Mouse (Mus musculus) spleen, postnatal 14 days (tissue): Measurements from ENCODE around the gene Eda.
A peak's percentile ranks its signal among the peaks of the same experiment; 100 is the strongest.

Experiments
- DNase-seq, 2 experiments: peaks; one replicate each; pipeline ENCODE4 v3.0.0; 2021 to 2022; ENCODE audit warnings: low spot score in 2 of 2

The Eda gene

GRCm38 (mm10) chrX:99975250-99975984 is at the start of gene Eda:
TSS of gene Eda (plus strand) at chrX:99975606.
- DNase-seq: peak; percentile 12 to 49

GRCm38 (mm10) chrX:99961002-99961401 is 14.4 kb upstream of the Eda start:
- no peak for DNase-seq

- no peak for DNase-seq
Measured at GRCm38 (mm10) chrX:99970111-99970510, 5.3 kb upstream of the Eda start.

- DNase-seq: no peak
Measured at GRCm38 (mm10) chrX:99974381-99974780, 1.0 kb upstream of the Eda start.

GRCm38 (mm10) chrX:99974803-99975202 is 603 bp upstream of the Eda start:
- DNase-seq: no peak

GRCm38 (mm10) chrX:99975985-99976924 is 849 bp downstream of the Eda start:
- DNase-seq: no peak

- no peak for DNase-seq
Measured at GRCm38 (mm10) chrX:99978354-99978753, 2.9 kb downstream of the Eda start.

GRCm38 (mm10) chrX:99993434-99993833 is 18.0 kb downstream of the Eda start:
- DNase-seq: no peak

GRCm38 (mm10) chrX:99999342-99999741 is 23.9 kb downstream of the Eda start:
- no peak for DNase-seq

- no peak for DNase-seq
Measured at GRCm38 (mm10) chrX:100118362-100118761, 143.0 kb downstream of the Eda start.

GRCm38 (mm10) chrX:100195286-100195685 is 219.9 kb downstream of the Eda start:
- no peak for DNase-seq

- DNase-seq: no peak
Measured at GRCm38 (mm10) chrX:100313652-100314051, 338.2 kb downstream of the Eda start.

- no peak for DNase-seq
Measured at GRCm38 (mm10) chrX:100314172-100314902, 338.9 kb downstream of the Eda start.

GRCm38 (mm10) chrX:100340687-100341086 is 365.3 kb downstream of the Eda start:
- no peak for DNase-seq

GRCm38 (mm10) chrX:100344433-100344832 is 369.0 kb downstream of the Eda start:
- DNase-seq: no peak

- DNase-seq: no peak
Measured at GRCm38 (mm10) chrX:100356974-100357373, 381.6 kb downstream of the Eda start.

GRCm38 (mm10) chrX:100389887-100390286 is 414.5 kb downstream of the Eda start:
- no peak for DNase-seq

- no peak for DNase-seq
Measured at GRCm38 (mm10) chrX:100392304-100392703, 416.9 kb downstream of the Eda start.

- DNase-seq: no peak
Measured at GRCm38 (mm10) chrX:100394223-100394861, 418.9 kb downstream of the Eda start.

GRCm38 (mm10) chrX:100395026-100395425 is 419.6 kb downstream of the Eda start:
- no peak for DNase-seq

GRCm38 (mm10) chrX:100400900-100401299 is 425.5 kb downstream of the Eda start:
- DNase-seq: no peak

- no peak for DNase-seq
Measured at GRCm38 (mm10) chrX:100401657-100402056, 426.3 kb downstream of the Eda start.
